Comparison of ENCODE assay signal across 14 mouse cellular contexts in the genomic region with DNA sequence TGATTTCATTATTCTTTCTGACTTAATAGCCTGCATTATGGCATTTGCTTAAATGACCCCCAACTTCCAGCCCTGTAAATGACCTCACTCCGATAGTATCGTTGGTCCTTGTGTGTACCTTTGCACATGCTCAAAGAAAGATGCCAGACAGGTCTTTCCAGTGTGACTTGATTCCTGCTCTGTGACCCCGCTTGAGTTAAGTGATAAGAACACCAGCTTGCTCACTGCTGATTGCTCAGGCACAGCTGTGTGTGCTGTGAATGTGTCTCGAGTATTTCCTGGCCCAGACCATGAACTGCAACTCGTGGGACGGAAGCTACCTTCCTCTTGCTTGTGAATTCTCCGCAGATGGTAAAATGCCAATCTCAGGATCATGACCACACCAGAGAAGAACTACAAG. TPM values are rescaled to one million over a fixed set of nuclear protein-coding genes. Genes with fewer than 3 reads are reported as not detected.
DNase-seq lines count a peak whose midpoint lies in the region; ATAC-seq and TF ChIP-seq lines count a peak whose summit lies in the region.
"Had no signal": no experiment of that assay in that cellular context is flagged by ENCODE, and none has a peak within 500 bp of the region (broad histone marks: within the 10 kb centered on the region; RNA-seq: fewer than 3 reads in every experiment).

No protein-coding gene starts in this region.

- DNase-seq in urinary bladder, postnatal 14 days (ENCODE audit: low spot score) = peak; percentile 83
- no peak for DNase-seq in urinary bladder, postnatal 10 days (ENCODE audit: low spot score)
- peak; percentile 86 for DNase-seq in lung, embryonic 14.5 days
- no peak for DNase-seq in left cerebral cortex, adult 8-10 months (ENCODE audit: low spot score in 2 of 2)
- no peak for DNase-seq in right cerebral cortex, postnatal 4 days
- DNase-seq in Muller cell, postnatal 12 days (ENCODE audit: inconsistent ontology term) = no peak
- DNase-seq: adrenal gland, postnatal 36 days; cerebellum, postnatal 14 days; gastrocnemius, postnatal 36 days; right cerebral cortex, postnatal 14 days had no signal

- H3K9ac ChIP-seq in intestine, postnatal 0 days (ENCODE audit: low read depth, low read length) = no peak overlapping the region
- H3K9ac ChIP-seq in lung, embryonic 14.5 days = no peak overlapping the region

- 31% methylated on average over 7 of the region's 7 CpGs for WGBS in intestine, postnatal 0 days
- 49% methylated on average over 7 of the region's 7 CpGs for WGBS in lung, embryonic 14.5 days

- TF ChIP-seq CTCF in intestine, postnatal 0 days (IDR thresholded peaks at IDR 0.05; ENCODE audit: low read depth) = no peak
- TF ChIP-seq CTCF in lung, embryonic 14.5 days (IDR thresholded peaks at IDR 0.05; ENCODE audit: low read depth) = no peak

- H3K4me2 ChIP-seq in intestine, postnatal 0 days (replicated peaks; ENCODE audit: low read depth) = peak overlapping the region; percentile 35; the same call in 1 of the 2 replicates
- peak overlapping the region; percentile 36 for H3K4me2 ChIP-seq in lung, embryonic 14.5 days

- H3K27me3 ChIP-seq in intestine, postnatal 0 days (replicated peaks; ENCODE audit: control insufficient read depth, insufficient read depth, low read length) = no peaks in the 10 kb centered on the region
- no peaks in the 10 kb centered on the region for H3K27me3 ChIP-seq in lung, embryonic 14.5 days (ENCODE audit: insufficient read depth, low read length)
- H3K27me3 ChIP-seq: Patski had no signal

- peaks cover 26% of the 10 kb centered on the region for H3K36me3 ChIP-seq in intestine, postnatal 0 days (ENCODE audit: control insufficient read depth, insufficient read depth)
- peaks cover 39% of the 10 kb centered on the region for H3K36me3 ChIP-seq in lung, embryonic 14.5 days (ENCODE audit: insufficient read depth)

- peak; percentile 88 for ATAC-seq in intestine, postnatal 0 days
- peak; percentile 19; the same call in 1 of the 2 replicates for ATAC-seq in lung, embryonic 14.5 days (ENCODE audit: insufficient read depth)
- ATAC-seq: Patski had no signal

- no peak overlapping the region for H3K4me3 ChIP-seq in intestine, postnatal 0 days (ENCODE audit: low read depth, low read length)
- no peak overlapping the region for H3K4me3 ChIP-seq in lung, embryonic 14.5 days (ENCODE audit: low read depth, low read length)
- H3K4me3 ChIP-seq: forebrain, embryonic 10.5 days had no signal

- no peaks in the 10 kb centered on the region for H3K9me3 ChIP-seq in intestine, postnatal 0 days (ENCODE audit: control insufficient read depth)
- H3K9me3 ChIP-seq in lung, embryonic 14.5 days (ENCODE audit: low read depth, low read length) = no peaks in the 10 kb centered on the region
- H3K9me3 ChIP-seq: forebrain, embryonic 10.5 days had no signal

- peak overlapping the region; percentile 91 for H3K27ac ChIP-seq in intestine, postnatal 0 days (ENCODE audit: low read depth, low read length)
- peak overlapping the region; percentile 86 for H3K27ac ChIP-seq in lung, embryonic 14.5 days (ENCODE audit: low read depth)
- H3K27ac ChIP-seq: macrophage had no signal

- peaks cover 4% of the 10 kb centered on the region; the same call in 1 of the 2 replicates for H3K4me1 ChIP-seq in intestine, postnatal 0 days (replicated peaks; ENCODE audit: control insufficient read depth, insufficient read depth, low read length)
- H3K4me1 ChIP-seq in lung, embryonic 14.5 days (ENCODE audit: insufficient read depth) = peaks cover 21% of the 10 kb centered on the region; the same call in 1 of the 2 replicates

RNA-seq across cellular contexts. Expression of a gene that starts 2.6 kb away (rescaled TPM):
- polyA plus RNA-seq in intestine, postnatal 0 days (2015; fragmentation: Nextera tagmentation; extraction: Ambion mirVana) = 4.0 and 4.5 TPM in 2 replicates
- polyA plus RNA-seq in lung, embryonic 14.5 days (2014; fragmentation: Nextera tagmentation; extraction: Ambion mirVana) = 47.0 and 48.1 TPM in 2 replicates
- under 1 TPM; 0.15 to 0.91 (median 0.25) TPM for total RNA-seq in left cerebral cortex, adult 8-10 months (2022)

RNA-seq across cellular contexts. Expression of a gene that starts 22.6 kb away (rescaled TPM):
- 22.2 and 22.4 TPM in 2 replicates for polyA plus RNA-seq in intestine, postnatal 0 days (2015; fragmentation: Nextera tagmentation; extraction: Ambion mirVana)
- 43.2 and 45.3 TPM in 2 replicates for polyA plus RNA-seq in lung, embryonic 14.5 days (2014; fragmentation: Nextera tagmentation; extraction: Ambion mirVana)
- total RNA-seq in left cerebral cortex, adult 8-10 months (2022) = 10 to 100 TPM; 11.1 to 11.7 (median 11.4) TPM

RNA-seq across cellular contexts. Expression of a gene that starts 41.6 kb away (rescaled TPM):
- 3.9 and 5.0 TPM in 2 replicates for polyA plus RNA-seq in intestine, postnatal 0 days (2015; fragmentation: Nextera tagmentation; extraction: Ambion mirVana)
- polyA plus RNA-seq in lung, embryonic 14.5 days (2014; fragmentation: Nextera tagmentation; extraction: Ambion mirVana) = 4.7 and 5.7 TPM in 2 replicates
- 10 to 100 TPM; 74.0 to 84.5 (median 81.5) TPM for total RNA-seq in left cerebral cortex, adult 8-10 months (2022)

Comparison
In these comparisons a context has a peak if more than half of its experiments do, and no peak if none do; other contexts are left out.
1. DNase-seq: peak in urinary bladder, postnatal 14 days (single experiment) and lung, embryonic 14.5 days (single experiment); none in urinary bladder, postnatal 10 days (single experiment), left cerebral cortex, adult 8-10 months (0 of 2), right cerebral cortex, postnatal 4 days (single experiment) and Muller cell, postnatal 12 days (single experiment).